Mouse (Mus musculus): ENCODE results near the gene Wdr90. TPM values are rescaled to one million over a fixed set of nuclear protein-coding genes. Genes with fewer than 3 reads are reported as not detected.

The Wdr90 gene
- total and polyA plus RNA-seq, 2 experiments from 2014 or later, result 14.2 to 36.2 TPM

DNA sequence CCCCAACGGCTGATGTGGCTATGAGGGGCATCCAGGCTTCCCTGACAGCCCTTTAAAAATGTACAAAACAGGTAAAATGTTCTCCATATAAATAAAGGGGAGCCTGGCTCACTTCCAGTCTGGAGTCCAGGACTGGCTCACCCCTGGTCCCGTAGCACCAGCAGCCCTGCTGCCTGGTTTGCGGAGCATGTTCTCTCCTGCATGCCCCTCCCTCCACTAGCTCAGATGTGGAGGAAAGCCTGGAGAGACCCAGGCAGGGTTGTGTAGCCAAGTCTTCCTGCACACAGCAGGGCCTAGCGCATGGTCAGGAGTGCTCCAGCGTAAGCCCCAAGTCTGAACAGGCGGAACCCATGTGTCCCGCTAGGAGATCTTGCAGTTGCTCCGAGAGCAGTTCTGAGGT lies 22.0 kb upstream of the Wdr90 start:
- no peak overlapping the region for H3K4me3 ChIP-seq (ENCODE audit: low read depth, low read length)
- H3K4me2 ChIP-seq (ENCODE audit: low read depth, low read length, poor library complexity, severe bottlenecking), result no peak overlapping the region
- no peaks in the 10 kb centered on the region for H3K9me3 ChIP-seq (ENCODE audit: low read length)
- H3K36me3 ChIP-seq (ENCODE audit: insufficient read depth, low read length), result peaks cover 41% of the 10 kb centered on the region
- no peak for TF ChIP-seq CTCF (IDR thresholded peaks at IDR 0.05)
- H3K27me3 ChIP-seq (ENCODE audit: insufficient read depth, low read length), result no peaks in the 10 kb centered on the region
- H3K27ac ChIP-seq (ENCODE audit: low read depth, low read length), result no peak overlapping the region
- H3K9ac ChIP-seq (replicated peaks; ENCODE audit: low read length, poor library complexity, severe bottlenecking), result no peak overlapping the region
- DNase-seq (ENCODE audit: low spot score) (no peak), ATAC-seq (ENCODE audit: low FRiP score) (no peak)
- H3K4me1 ChIP-seq (ENCODE audit: insufficient read depth, low read length), result peaks cover 2% of the 10 kb centered on the region; the same call in 1 of the 2 replicates
- 74% methylated on average over 8 of the region's 8 CpGs for WGBS

GRCm38 (mm10) chr17:25882306-25882705 lies 21.0 kb upstream of the Wdr90 start:
- no peaks in the 10 kb centered on the region for H3K9me3 ChIP-seq (ENCODE audit: low read length)
- no peaks in the 10 kb centered on the region for H3K27me3 ChIP-seq (ENCODE audit: insufficient read depth, low read length)
- no peak for ATAC-seq (ENCODE audit: low FRiP score)
- no peak overlapping the region for H3K4me3 ChIP-seq (ENCODE audit: low read depth, low read length)
- H3K4me2 ChIP-seq (ENCODE audit: low read depth, low read length, poor library complexity, severe bottlenecking), result no peak overlapping the region
- peaks cover 40% of the 10 kb centered on the region for H3K36me3 ChIP-seq (ENCODE audit: insufficient read depth, low read length)
- peaks cover 2% of the 10 kb centered on the region; the same call in 1 of the 2 replicates for H3K4me1 ChIP-seq (ENCODE audit: insufficient read depth, low read length)
- H3K27ac ChIP-seq (ENCODE audit: low read depth, low read length), result no peak overlapping the region
- DNase-seq (ENCODE audit: low spot score), result no peak
- H3K9ac ChIP-seq (replicated peaks; ENCODE audit: low read length, poor library complexity, severe bottlenecking), result no peak overlapping the region
- 0 out of 2 replicates have a peak, but pooled peaks have one; percentile 28 for TF ChIP-seq CTCF (IDR thresholded peaks at IDR 0.05)
- 38% methylated on average over 5 of the region's 5 CpGs for WGBS

DNA sequence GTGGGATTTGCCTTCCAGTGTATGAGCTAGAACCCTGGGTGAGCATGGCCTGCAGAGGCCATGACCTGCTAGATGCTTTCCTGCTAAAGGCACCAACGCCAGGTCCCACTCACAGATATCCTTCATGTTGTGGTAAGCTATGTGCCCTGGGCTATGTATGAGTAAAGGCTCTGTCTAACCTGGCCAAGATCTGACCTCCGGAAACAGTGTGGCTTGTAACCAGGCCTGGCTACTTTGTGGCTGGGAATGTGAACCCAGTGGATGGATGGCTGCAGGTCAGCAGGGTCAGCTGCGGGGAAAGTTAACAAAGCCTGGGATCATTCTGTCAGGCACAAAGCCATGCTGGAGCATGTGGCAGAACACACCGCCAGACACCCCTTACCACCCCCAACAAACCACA lies 20.4 kb upstream of the Wdr90 start:
- Histone ChIP-seq H3K27me3 (ENCODE audit: insufficient read depth, low read length) (no peaks in the 10 kb centered on the region), H3K9me3 (ENCODE audit: low read length) (no peaks in the 10 kb centered on the region), H3K4me2 (ENCODE audit: low read depth, low read length, poor library complexity, severe bottlenecking) (no peak overlapping the region), H3K9ac (replicated peaks; ENCODE audit: low read length, poor library complexity, severe bottlenecking) (no peak overlapping the region), H3K36me3 (ENCODE audit: insufficient read depth, low read length) (peaks cover 40% of the 10 kb centered on the region), H3K4me1 (ENCODE audit: insufficient read depth, low read length) (peaks cover 7% of the 10 kb centered on the region), H3K27ac (ENCODE audit: low read depth, low read length) (no peak overlapping the region), H3K4me3 (ENCODE audit: low read depth, low read length) (no peak overlapping the region)
- no peak for DNase-seq (ENCODE audit: low spot score)
- WGBS, result 33% methylated on average over 4 of the region's 4 CpGs
- ATAC-seq (ENCODE audit: low FRiP score), result no peak
- TF ChIP-seq CTCF (IDR thresholded peaks at IDR 0.05), result no peak

DNA sequence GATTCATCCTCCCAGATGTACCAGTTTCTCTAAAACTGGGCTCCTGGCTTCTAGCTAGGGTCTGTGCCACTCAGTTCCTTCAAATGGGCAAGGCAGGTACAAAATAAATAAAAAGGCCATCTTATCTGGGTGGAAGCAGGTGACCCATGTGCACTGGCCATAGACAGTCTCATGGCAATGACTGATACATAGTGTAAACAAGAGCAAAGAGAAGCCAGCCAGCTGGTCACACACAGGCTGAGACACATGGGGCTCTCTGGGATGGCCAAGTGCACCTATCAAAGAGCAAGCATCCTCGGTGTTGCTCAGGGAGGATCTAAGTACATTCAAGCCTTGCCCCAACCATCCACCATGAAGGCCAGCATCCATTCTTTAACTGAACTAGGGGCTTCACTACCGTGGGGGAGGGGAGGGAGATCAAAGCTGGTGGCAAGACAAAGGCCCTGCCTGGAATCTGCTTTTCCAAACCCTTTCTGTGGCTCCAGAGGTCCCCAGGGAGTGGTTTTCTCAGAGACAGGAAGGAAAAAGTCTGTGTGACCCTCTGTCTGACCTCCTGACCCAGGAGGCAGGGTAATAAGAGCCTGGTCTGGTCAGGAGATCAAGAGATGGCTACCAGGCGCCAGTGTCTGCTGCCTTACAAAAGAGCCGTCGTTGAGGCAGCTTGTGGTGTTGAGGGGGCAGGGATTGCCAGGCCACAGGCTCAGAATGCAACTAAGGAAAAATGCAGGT lies 19.8 kb upstream of the Wdr90 start:
- Histone ChIP-seq H3K4me1 (ENCODE audit: insufficient read depth, low read length) (peaks cover 13% of the 10 kb centered on the region), H3K4me3 (ENCODE audit: low read depth, low read length) (no peak overlapping the region), H3K36me3 (ENCODE audit: insufficient read depth, low read length) (peaks cover 40% of the 10 kb centered on the region), H3K27ac (ENCODE audit: low read depth, low read length) (0 out of 2 replicates have a peak overlapping the region, but pooled peaks have one; percentile 32), H3K9ac (replicated peaks; ENCODE audit: low read length, poor library complexity, severe bottlenecking) (no peak overlapping the region), H3K9me3 (ENCODE audit: low read length) (no peaks in the 10 kb centered on the region), H3K4me2 (ENCODE audit: low read depth, low read length, poor library complexity, severe bottlenecking) (no peak overlapping the region), H3K27me3 (ENCODE audit: insufficient read depth, low read length) (no peaks in the 10 kb centered on the region)
- ATAC-seq (ENCODE audit: low FRiP score), result no peak
- WGBS, result 9% methylated on average over 5 of the region's 5 CpGs
- no peak for DNase-seq (ENCODE audit: low spot score)
- TF ChIP-seq CTCF (IDR thresholded peaks at IDR 0.05), result no peak

DNA sequence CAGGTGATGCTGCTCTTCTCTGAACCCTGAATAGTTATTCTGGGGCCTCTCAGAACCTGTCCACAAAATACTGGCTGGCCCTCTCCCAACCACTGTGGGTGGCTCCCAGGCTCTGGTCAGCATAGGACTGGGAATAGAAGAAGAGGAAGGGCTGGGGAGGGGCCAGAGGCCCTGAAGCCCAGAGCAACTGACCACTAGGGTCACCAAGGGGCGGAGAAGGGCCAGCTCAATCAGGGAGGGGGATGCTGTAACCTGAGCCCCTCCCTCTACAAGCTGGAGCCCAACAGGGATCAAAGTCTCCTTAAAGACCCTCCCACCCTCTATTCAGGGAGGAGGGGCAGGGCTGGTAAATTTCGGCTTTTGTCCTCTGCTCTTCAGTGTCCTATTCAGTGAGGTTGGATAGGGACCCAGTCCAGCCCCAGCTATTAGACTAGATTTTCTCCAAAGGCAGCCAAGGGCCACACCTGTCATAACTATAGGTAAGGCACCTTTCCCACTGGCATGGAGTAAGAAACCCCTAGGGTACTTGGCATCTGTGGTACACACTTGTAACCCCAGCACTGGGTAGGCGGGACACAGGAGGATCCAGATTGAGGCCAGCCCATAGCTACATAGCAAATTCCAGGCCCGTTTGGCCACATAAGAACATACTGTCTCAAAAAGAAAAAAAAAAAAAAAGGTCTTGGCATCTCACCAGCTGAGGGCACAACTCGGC lies 19.1 kb upstream of the Wdr90 start, which contains the start of gene Wfikkn1:
Gene Wfikkn1 (minus strand): TSS at position 663 of the 715 bp plus-strand sequence.
- TF ChIP-seq CTCF (IDR thresholded peaks at IDR 0.05), result no peak
- Histone ChIP-seq H3K4me2 (ENCODE audit: low read depth, low read length, poor library complexity, severe bottlenecking) (no peak within 1 kb of the TSS), H3K27me3 (ENCODE audit: insufficient read depth, low read length) (no peaks in the 10 kb centered on the region), H3K27ac (ENCODE audit: low read depth, low read length) (peak within 1 kb of the TSS; percentile 32; the same call in 1 of the 2 replicates), H3K4me1 (ENCODE audit: insufficient read depth, low read length) (peaks cover 14% of the 10 kb centered on the region), H3K4me3 (ENCODE audit: low read depth, low read length) (no peak within 1 kb of the TSS), H3K9me3 (ENCODE audit: low read length) (no peaks in the 10 kb centered on the region), H3K9ac (replicated peaks; ENCODE audit: low read length, poor library complexity, severe bottlenecking) (no peak within 1 kb of the TSS), H3K36me3 (ENCODE audit: insufficient read depth, low read length) (peaks cover 40% of the 10 kb centered on the region)
- ATAC-seq (ENCODE audit: low FRiP score) (no peak), DNase-seq (ENCODE audit: low spot score) (peak; percentile 21)
- WGBS, result 26% methylated on average over 5 of the region's 5 CpGs

- 60% methylated on average over 8 of the region's 8 CpGs for WGBS
Measured at GRCm38 (mm10) chr17:25879750-25880149, 18.4 kb upstream of the Wdr90 start.

More at GRCm38 (mm10) chr17:25879750-25880149, 18.4 kb upstream of the Wdr90 start:
- Histone ChIP-seq H3K4me2 (ENCODE audit: low read depth, low read length, poor library complexity, severe bottlenecking) (no peak overlapping the region), H3K4me3 (ENCODE audit: low read depth, low read length) (no peak overlapping the region), H3K36me3 (ENCODE audit: insufficient read depth, low read length) (peaks cover 40% of the 10 kb centered on the region), H3K9me3 (ENCODE audit: low read length) (no peaks in the 10 kb centered on the region), H3K4me1 (ENCODE audit: insufficient read depth, low read length) (peaks cover 14% of the 10 kb centered on the region), H3K9ac (replicated peaks; ENCODE audit: low read length, poor library complexity, severe bottlenecking) (no peak overlapping the region), H3K27me3 (ENCODE audit: insufficient read depth, low read length) (no peaks in the 10 kb centered on the region), H3K27ac (ENCODE audit: low read depth, low read length) (peak overlapping the region; percentile 26; the same call in 1 of the 2 replicates)
- TF ChIP-seq CTCF (IDR thresholded peaks at IDR 0.05), result no peak
- no peak for ATAC-seq (ENCODE audit: low FRiP score)
- DNase-seq (ENCODE audit: low spot score), result no peak
